In the genomic region with DNA sequence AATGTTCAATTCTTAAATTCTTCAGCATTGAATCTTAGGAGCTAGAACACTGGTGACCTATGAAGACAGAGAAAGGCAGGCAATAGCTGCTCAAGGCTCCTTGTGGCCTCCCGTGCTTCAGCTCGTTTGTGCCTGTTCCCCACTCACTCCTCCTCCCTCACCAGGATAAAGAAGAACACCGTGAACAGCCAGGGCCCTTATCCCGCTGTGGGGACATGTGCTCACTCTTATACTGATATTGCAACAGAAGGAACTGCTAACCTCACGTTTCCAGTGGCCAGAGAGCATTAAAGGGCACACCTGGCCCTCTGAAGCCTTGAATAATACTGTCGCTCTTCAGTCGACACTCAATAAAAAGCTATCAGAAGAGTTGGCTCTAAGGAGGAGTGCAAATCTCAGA, we compare ENCODE assay signal across 14 mouse cellular contexts.
"Had no signal": no experiment of that assay in that cellular context is flagged by ENCODE, and none has a peak within 500 bp of the region (broad histone marks: within the 10 kb centered on the region; RNA-seq: fewer than 3 reads in every experiment).

No protein-coding gene starts in this region.

- H3K9ac ChIP-seq: liver, embryonic 12.5 days; liver, embryonic 14.5 days; lung, embryonic 14.5 days; midbrain, embryonic 13.5 days; midbrain, embryonic 15.5 days; neural tube, embryonic 12.5 days; stomach, embryonic 15.5 days had no signal

- DNase-seq: lung, embryonic 14.5 days; right cerebral cortex, postnatal 14 days; thymus, adult 2 months; thymus, postnatal 25 days; thymus, postnatal 4 days had no signal

- H3K4me1 ChIP-seq: liver, embryonic 12.5 days; megakaryocyte, embryonic 14.5 days; midbrain, embryonic 15.5 days; neural tube, embryonic 12.5 days; stomach, embryonic 15.5 days had no signal

- H3K9me3 ChIP-seq: liver, embryonic 12.5 days; midbrain, embryonic 13.5 days; midbrain, embryonic 15.5 days; neural tube, embryonic 12.5 days; stomach, embryonic 15.5 days had no signal

- H3K4me3 ChIP-seq: liver, embryonic 12.5 days; megakaryocyte, embryonic 14.5 days; midbrain, embryonic 13.5 days; midbrain, embryonic 15.5 days; neural tube, embryonic 12.5 days; stomach, embryonic 15.5 days had no signal

- ATAC-seq: liver, embryonic 12.5 days had no signal

- H3K36me3 ChIP-seq: liver, embryonic 12.5 days; midbrain, embryonic 13.5 days; midbrain, embryonic 15.5 days; neural tube, embryonic 12.5 days; stomach, embryonic 15.5 days had no signal

- H3K27ac ChIP-seq: liver, embryonic 12.5 days; liver, embryonic 14.5 days; midbrain, embryonic 13.5 days; midbrain, embryonic 15.5 days; neural tube, embryonic 12.5 days; stomach, embryonic 15.5 days; stomach, postnatal 0 days had no signal

- H3K4me2 ChIP-seq: liver, embryonic 12.5 days; lung, embryonic 14.5 days; midbrain, embryonic 11.5 days; midbrain, embryonic 13.5 days; midbrain, embryonic 15.5 days; neural tube, embryonic 12.5 days; stomach, embryonic 15.5 days had no signal

- H3K27me3 ChIP-seq: liver, embryonic 12.5 days; midbrain, embryonic 13.5 days; midbrain, embryonic 15.5 days; neural tube, embryonic 12.5 days; stomach, embryonic 15.5 days had no signal
